Mouse (Mus musculus): ENCODE measurements around the gene Tmem108. TPM values are rescaled to one million over a fixed set of nuclear protein-coding genes. Genes with fewer than 3 reads are reported as not detected.
A peak's percentile ranks its signal among the peaks of the same experiment; 100 is the strongest.

Gene Tmem108
- polyA plus RNA-seq, 1 experiment from 2014 or later, result 18.4 TPM

GRCm38 (mm10) chr9:103486262-103486661, 275.4 kb downstream of the Tmem108 start:
- Histone ChIP-seq H3K4me1 (peaks cover 15% of the 10 kb centered on the region; the same call in 1 of the 2 replicates), H3K9me3 (no peaks in the 10 kb centered on the region), H3K36me3 (no peaks in the 10 kb centered on the region), H3K27me3 (no peaks in the 10 kb centered on the region), H3K27ac (no peak overlapping the region; the same call in 1 of the 2 replicates), H3K4me3 (no peak overlapping the region), H3K9ac (no peak overlapping the region), H3K4me2 (replicated peaks) (no peak overlapping the region)
- 77% methylated on average over 6 of the region's 6 CpGs for WGBS
- no peak for ATAC-seq (ENCODE audit: insufficient number of reproducible peaks, insufficient read depth, low FRiP score, low TSS enrichment)

GRCm38 (mm10) chr9:103485606-103486005, 276.0 kb downstream of the Tmem108 start:
- H3K9me3 ChIP-seq, result no peaks in the 10 kb centered on the region
- no peak overlapping the region for H3K27ac ChIP-seq
- no peaks in the 10 kb centered on the region for H3K36me3 ChIP-seq
- H3K9ac ChIP-seq, result no peak overlapping the region
- no peak for ATAC-seq (ENCODE audit: insufficient number of reproducible peaks, insufficient read depth, low FRiP score, low TSS enrichment)
- 9% methylated on average over 8 of the region's 8 CpGs for WGBS
- peaks cover 18% of the 10 kb centered on the region; the same call in 1 of the 2 replicates for H3K4me1 ChIP-seq
- no peaks in the 10 kb centered on the region for H3K27me3 ChIP-seq
- H3K4me2 ChIP-seq (replicated peaks), result no peak overlapping the region
- H3K4me3 ChIP-seq, result no peak overlapping the region

GRCm38 (mm10) chr9:103480603-103481220, 280.9 kb downstream of the Tmem108 start:
- WGBS, result 48% methylated on average over 8 of the region's 8 CpGs
- peaks cover 13% of the 10 kb centered on the region; the same call in 1 of the 2 replicates for H3K4me1 ChIP-seq
- H3K9me3 ChIP-seq, result no peaks in the 10 kb centered on the region
- peak; percentile 17; the same call in 1 of the 2 replicates for ATAC-seq (ENCODE audit: insufficient number of reproducible peaks, insufficient read depth, low FRiP score, low TSS enrichment)
- H3K4me3 ChIP-seq, result no peak overlapping the region
- no peak overlapping the region for H3K4me2 ChIP-seq (replicated peaks)
- H3K27ac ChIP-seq, result no peak overlapping the region
- H3K9ac ChIP-seq, result no peak overlapping the region
- no peaks in the 10 kb centered on the region for H3K36me3 ChIP-seq
- no peaks in the 10 kb centered on the region for H3K27me3 ChIP-seq

GRCm38 (mm10) chr9:103480044-103480576, 281.5 kb downstream of the Tmem108 start, which contains the start of gene Bfsp2:
Gene Bfsp2, minus strand, starts transcription at chr9:103480420.
- Histone ChIP-seq H3K9me3 (no peaks in the 10 kb centered on the region), H3K36me3 (no peaks in the 10 kb centered on the region), H3K27me3 (no peaks in the 10 kb centered on the region), H3K4me3 (no peak within 1 kb of the TSS), H3K4me1 (peaks cover 12% of the 10 kb centered on the region; the same call in 1 of the 2 replicates), H3K27ac (no peak within 1 kb of the TSS), H3K9ac (no peak within 1 kb of the TSS), H3K4me2 (replicated peaks) (no peak within 1 kb of the TSS)
- WGBS, result 77% methylated on average over 9 of the region's 9 CpGs
- ATAC-seq (ENCODE audit: insufficient number of reproducible peaks, insufficient read depth, low FRiP score, low TSS enrichment), result peak; percentile 49; the same call in 1 of the 2 replicates

GRCm38 (mm10) chr9:103475414-103475813, 286.2 kb downstream of the Tmem108 start:
- Histone ChIP-seq H3K4me1 (peaks cover 11% of the 10 kb centered on the region; the same call in 1 of the 2 replicates), H3K4me3 (no peak overlapping the region), H3K27ac (no peak overlapping the region), H3K9ac (no peak overlapping the region), H3K9me3 (no peaks in the 10 kb centered on the region), H3K4me2 (replicated peaks) (no peak overlapping the region), H3K36me3 (no peaks in the 10 kb centered on the region), H3K27me3 (no peaks in the 10 kb centered on the region)
- no peak for ATAC-seq (ENCODE audit: insufficient number of reproducible peaks, insufficient read depth, low FRiP score, low TSS enrichment)
- WGBS, result 73% methylated on average over 6 of the region's 6 CpGs

- Histone ChIP-seq H3K4me2 (replicated peaks) (peak overlapping the region; percentile 12; the same call in 1 of the 2 replicates), H3K27ac (peak overlapping the region; percentile 47; the same call in 1 of the 2 replicates), H3K9me3 (no peaks in the 10 kb centered on the region), H3K4me1 (peaks cover 8% of the 10 kb centered on the region; the same call in 1 of the 2 replicates), H3K9ac (no peak overlapping the region), H3K4me3 (no peak overlapping the region), H3K36me3 (no peaks in the 10 kb centered on the region), H3K27me3 (0 out of 2 replicates have a peak, but pooled peaks cover 4% of the 10 kb centered on the region)
- 14% methylated on average over 13 of the region's 13 CpGs for WGBS
- peak; percentile 62; the same call in 1 of the 2 replicates for ATAC-seq (ENCODE audit: insufficient number of reproducible peaks, insufficient read depth, low FRiP score, low TSS enrichment)
Measured at GRCm38 (mm10) chr9:103473915-103474688, 287.5 kb downstream of the Tmem108 start.

GRCm38 (mm10) chr9:103471784-103472183, 289.9 kb downstream of the Tmem108 start:
- Histone ChIP-seq H3K9ac (no peak overlapping the region), H3K4me3 (no peak overlapping the region), H3K4me1 (peaks cover 8% of the 10 kb centered on the region; the same call in 1 of the 2 replicates), H3K9me3 (no peaks in the 10 kb centered on the region), H3K4me2 (replicated peaks) (peak overlapping the region; percentile 22), H3K27me3 (0 out of 2 replicates have a peak, but pooled peaks cover 4% of the 10 kb centered on the region), H3K36me3 (no peaks in the 10 kb centered on the region), H3K27ac (no peak overlapping the region)
- ATAC-seq (ENCODE audit: insufficient number of reproducible peaks, insufficient read depth, low FRiP score, low TSS enrichment), result no peak
- 14% methylated on average over 11 of the region's 11 CpGs for WGBS

- H3K9ac ChIP-seq, result no peak overlapping the region
- H3K27ac ChIP-seq, result no peak overlapping the region
- H3K4me1 ChIP-seq, result peaks cover 8% of the 10 kb centered on the region; the same call in 1 of the 2 replicates
- 66% methylated on average over 5 of the region's 5 CpGs for WGBS
- H3K4me2 ChIP-seq (replicated peaks), result no peak overlapping the region
- H3K4me3 ChIP-seq, result no peak overlapping the region
- no peaks in the 10 kb centered on the region for H3K36me3 ChIP-seq
- ATAC-seq (ENCODE audit: insufficient number of reproducible peaks, insufficient read depth, low FRiP score, low TSS enrichment), result no peak
- 0 out of 2 replicates have a peak, but pooled peaks cover 4% of the 10 kb centered on the region for H3K27me3 ChIP-seq
- H3K9me3 ChIP-seq, result no peaks in the 10 kb centered on the region
Measured at GRCm38 (mm10) chr9:103469516-103469915, 292.1 kb downstream of the Tmem108 start.

GRCm38 (mm10) chr9:103468911-103469310, 292.7 kb downstream of the Tmem108 start:
- WGBS, result 82% methylated on average over 7 of the region's 7 CpGs
- H3K4me3 ChIP-seq, result no peak overlapping the region
- no peak overlapping the region for H3K27ac ChIP-seq
- H3K4me1 ChIP-seq, result peaks cover 6% of the 10 kb centered on the region; the same call in 1 of the 2 replicates
- no peak overlapping the region for H3K9ac ChIP-seq
- H3K27me3 ChIP-seq, result 0 out of 2 replicates have a peak, but pooled peaks cover 4% of the 10 kb centered on the region
- no peak overlapping the region for H3K4me2 ChIP-seq (replicated peaks)
- no peaks in the 10 kb centered on the region for H3K9me3 ChIP-seq
- no peaks in the 10 kb centered on the region for H3K36me3 ChIP-seq
- no peak for ATAC-seq (ENCODE audit: insufficient number of reproducible peaks, insufficient read depth, low FRiP score, low TSS enrichment)

- no peak overlapping the region for H3K27ac ChIP-seq
- ATAC-seq (ENCODE audit: insufficient number of reproducible peaks, insufficient read depth, low FRiP score, low TSS enrichment), result no peak
- no peak overlapping the region for H3K9ac ChIP-seq
- no peaks in the 10 kb centered on the region for H3K4me1 ChIP-seq
- no peaks in the 10 kb centered on the region for H3K36me3 ChIP-seq
- 60% methylated on average over 13 of the region's 13 CpGs for WGBS
- no peak overlapping the region for H3K4me3 ChIP-seq
- no peak overlapping the region for H3K4me2 ChIP-seq (replicated peaks)
- H3K9me3 ChIP-seq, result no peaks in the 10 kb centered on the region
- 0 out of 2 replicates have a peak, but pooled peaks cover 4% of the 10 kb centered on the region for H3K27me3 ChIP-seq
Measured at GRCm38 (mm10) chr9:103465711-103466220, 295.9 kb downstream of the Tmem108 start.

GRCm38 (mm10) chr9:103465293-103465692, 296.3 kb downstream of the Tmem108 start:
- 52% methylated on average over 1 of the region's 1 CpGs for WGBS
- H3K27ac ChIP-seq, result no peak overlapping the region
- no peak for ATAC-seq (ENCODE audit: insufficient number of reproducible peaks, insufficient read depth, low FRiP score, low TSS enrichment)

More at GRCm38 (mm10) chr9:103465293-103465692, 296.3 kb downstream of the Tmem108 start:
- Histone ChIP-seq H3K9ac (no peak overlapping the region), H3K4me1 (no peaks in the 10 kb centered on the region), H3K4me3 (no peak overlapping the region), H3K27me3 (0 out of 2 replicates have a peak, but pooled peaks cover 4% of the 10 kb centered on the region), H3K9me3 (no peaks in the 10 kb centered on the region), H3K36me3 (no peaks in the 10 kb centered on the region), H3K4me2 (replicated peaks) (no peak overlapping the region)
